Mouse (Mus musculus): ENCODE data around the gene Zfp970.
"Not testable (repeated sequence)": the region's sequence is repeated elsewhere in the genome, so short reads cannot be mapped to it uniquely, and the experiment has no call there.

Zfp970 gene

GRCm38 (mm10) chr2:177464676-177465075 lies at the start of gene Zfp970:
TSS of gene Zfp970 (plus strand) at chr2:177464733.
- DNase-seq (ENCODE audit: low read depth, low spot score) = not testable (repeated sequence)

- not testable (repeated sequence) for DNase-seq (ENCODE audit: low read depth, low spot score)
Measured at GRCm38 (mm10) chr2:177468222-177468621, 3.7 kb downstream of the Zfp970 start.

- not testable (repeated sequence) for DNase-seq (ENCODE audit: low read depth, low spot score)
Measured at GRCm38 (mm10) chr2:177472261-177472660, 7.7 kb downstream of the Zfp970 start.

GRCm38 (mm10) chr2:177481971-177482370 lies 17.4 kb downstream of the Zfp970 start:
- DNase-seq (ENCODE audit: low read depth, low spot score) = not testable (repeated sequence)

- DNase-seq (ENCODE audit: low read depth, low spot score) = not testable (repeated sequence)
Measured at GRCm38 (mm10) chr2:177483238-177483948, 18.9 kb downstream of the Zfp970 start.

GRCm38 (mm10) chr2:177498067-177498466 lies 33.5 kb downstream of the Zfp970 start, which contains the start of gene Gm14403:
TSS of gene Gm14403 (plus strand) at chr2:177498215.
- DNase-seq (ENCODE audit: low read depth, low spot score) = peak; percentile 3

- not testable (repeated sequence) for DNase-seq (ENCODE audit: low read depth, low spot score)
Measured at GRCm38 (mm10) chr2:177499182-177499581, 34.6 kb downstream of the Zfp970 start.

- DNase-seq (ENCODE audit: low read depth, low spot score) = not testable (repeated sequence)
Measured at GRCm38 (mm10) chr2:177505211-177505719, 40.7 kb downstream of the Zfp970 start.

- not testable (repeated sequence) for DNase-seq (ENCODE audit: low read depth, low spot score)
Measured at GRCm38 (mm10) chr2:177511381-177511780, 46.8 kb downstream of the Zfp970 start.

GRCm38 (mm10) chr2:177511972-177512371 lies 47.4 kb downstream of the Zfp970 start:
- DNase-seq (ENCODE audit: low read depth, low spot score) = not testable (repeated sequence)

- DNase-seq (ENCODE audit: low read depth, low spot score) = not testable (repeated sequence)
Measured at GRCm38 (mm10) chr2:177513991-177514479, 49.5 kb downstream of the Zfp970 start.

- DNase-seq (ENCODE audit: low read depth, low spot score) = not testable (repeated sequence)
Measured at GRCm38 (mm10) chr2:177517746-177518145, 53.2 kb downstream of the Zfp970 start.

- DNase-seq (ENCODE audit: low read depth, low spot score) = not testable (repeated sequence)
Measured at GRCm38 (mm10) chr2:177518354-177518753, 53.8 kb downstream of the Zfp970 start.

- not testable (repeated sequence) for DNase-seq (ENCODE audit: low read depth, low spot score)
Measured at GRCm38 (mm10) chr2:177518960-177519359, 54.4 kb downstream of the Zfp970 start.

GRCm38 (mm10) chr2:177520035-177520434 lies 55.5 kb downstream of the Zfp970 start:
- no peak for DNase-seq (ENCODE audit: low read depth, low spot score)

- DNase-seq (ENCODE audit: low read depth, low spot score) = no peak
Measured at GRCm38 (mm10) chr2:177523061-177523460, 58.5 kb downstream of the Zfp970 start.

GRCm38 (mm10) chr2:177523674-177524073 lies 59.1 kb downstream of the Zfp970 start:
- not testable (repeated sequence) for DNase-seq (ENCODE audit: low read depth, low spot score)

GRCm38 (mm10) chr2:177524171-177524570 lies 59.6 kb downstream of the Zfp970 start:
- DNase-seq (ENCODE audit: low read depth, low spot score) = not testable (repeated sequence)

All from retina, postnatal 7 days (tissue).